Mouse (Mus musculus): ENCODE data around the gene Rbm14.

DNA sequence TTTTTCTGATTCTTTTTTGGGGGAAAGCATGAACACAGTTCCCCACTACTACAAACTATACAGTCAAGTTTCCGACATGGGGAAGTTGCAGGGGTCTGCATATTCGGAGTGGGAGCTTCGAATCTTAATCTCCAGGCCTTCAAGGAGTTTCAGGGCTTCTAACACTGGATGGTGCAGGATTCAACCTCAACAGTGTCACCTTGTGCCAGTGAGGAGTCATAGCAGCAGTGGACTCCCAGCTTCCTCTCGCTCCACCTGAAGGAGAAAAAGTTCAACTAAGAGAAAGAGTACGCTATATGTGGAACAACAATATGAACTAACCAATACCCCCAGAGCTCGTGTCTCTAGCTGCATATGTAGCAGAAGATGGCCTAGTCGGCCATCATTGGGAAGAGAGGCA, 36.1 kb upstream of the Rbm14 start:
- TF ChIP-seq POLR2A (IDR thresholded peaks at IDR 0.05; ENCODE audit: control insufficient read depth, extremely low read depth, insufficient read depth, low read length, poor library complexity) (no peak), CTCF (IDR thresholded peaks at IDR 0.05; ENCODE audit: borderline replicate concordance, control insufficient read depth, extremely low read depth, insufficient read depth, low read length, poor library complexity) (no peak)

Data from thymus, adult 2 months (tissue).